Comparison of ENCODE assay signal across 8 mouse cellular contexts in genomic region chr8:110721606-110722413, GRCm38 (mm10). TPM values are rescaled to one million over a fixed set of nuclear protein-coding genes. Genes with fewer than 3 reads are reported as not detected.
DNase-seq lines count a peak whose midpoint lies in the region; ATAC-seq and TF ChIP-seq lines count a peak whose summit lies in the region.

No protein-coding gene starts in this region.

- H3K27ac ChIP-seq in bone marrow, adult 2 months (ENCODE audit: control insufficient read depth, insufficient read depth, low read depth, low read length, poor library complexity), result peak overlapping the region; percentile 21; the same call in 1 of the 2 replicates
- H3K27ac ChIP-seq in forebrain, postnatal 0 days (ENCODE audit: low read depth, low read length), result peak overlapping the region; percentile 93
- H3K27ac ChIP-seq in kidney, postnatal 0 days, result peak overlapping the region; percentile 95
- peak overlapping the region; percentile 90 for H3K27ac ChIP-seq in midbrain, embryonic 12.5 days (replicated peaks)

- no peak for DNase-seq in lung, adult 2 months
- no peak for DNase-seq in lung, adult 18-20 months
- peak; percentile 61 for DNase-seq in forebrain, postnatal 0 days
- peak; percentile 63 for DNase-seq in kidney, postnatal 0 days (ENCODE audit: low spot score)
- DNase-seq in right cerebral cortex, postnatal 25 days, result no peak

- H3K36me3 ChIP-seq in forebrain, postnatal 0 days (ENCODE audit: insufficient read depth), result peaks cover 12% of the 10 kb centered on the region
- no peaks in the 10 kb centered on the region for H3K36me3 ChIP-seq in kidney, postnatal 0 days (ENCODE audit: insufficient read depth, low read length)
- 0 out of 2 replicates have a peak, but pooled peaks cover 4% of the 10 kb centered on the region for H3K36me3 ChIP-seq in midbrain, embryonic 12.5 days

- H3K27me3 ChIP-seq in forebrain, postnatal 0 days (ENCODE audit: insufficient read depth, low read length), result no peaks in the 10 kb centered on the region
- no peaks in the 10 kb centered on the region for H3K27me3 ChIP-seq in kidney, postnatal 0 days (ENCODE audit: insufficient read depth, low read length)
- no peaks in the 10 kb centered on the region for H3K27me3 ChIP-seq in midbrain, embryonic 12.5 days

- TF ChIP-seq POLR2A in lung, adult 2 months (IDR thresholded peaks at IDR 0.05; ENCODE audit: borderline replicate concordance, extremely low read depth, low read depth, low read length), result no peak
- no peak for TF ChIP-seq POLR2A in bone marrow, adult 2 months (IDR thresholded peaks at IDR 0.05; ENCODE audit: borderline replicate concordance, control insufficient read depth, low read depth, low read length)

- no peaks in the 10 kb centered on the region for H3K9me3 ChIP-seq in forebrain, postnatal 0 days (ENCODE audit: low read length)
- H3K9me3 ChIP-seq in kidney, postnatal 0 days (replicated peaks; ENCODE audit: low read length), result no peaks in the 10 kb centered on the region
- H3K9me3 ChIP-seq in midbrain, embryonic 12.5 days, result no peaks in the 10 kb centered on the region

- WGBS in lung, adult 2 months, result 2% methylated on average over 53 of the region's 59 CpGs
- 6% methylated on average over 59 of the region's 59 CpGs for WGBS in bone marrow, adult 2 months
- WGBS in forebrain, postnatal 0 days, result under 1% methylated on average over 44 of the region's 59 CpGs
- under 1% methylated on average over 40 of the region's 59 CpGs for WGBS in kidney, postnatal 0 days
- under 1% methylated on average over 46 of the region's 59 CpGs for WGBS in midbrain, embryonic 12.5 days

- peak overlapping the region; percentile 90 for H3K4me3 ChIP-seq in lung, adult 2 months (replicated peaks; ENCODE audit: extremely low read depth, low read depth, low read length)
- peak overlapping the region; percentile 34 for H3K4me3 ChIP-seq in bone marrow, adult 2 months (replicated peaks; ENCODE audit: control insufficient read depth, low read depth, low read length)
- H3K4me3 ChIP-seq in forebrain, postnatal 0 days (ENCODE audit: low read depth, low read length), result peak overlapping the region; percentile 89
- peak overlapping the region; percentile 69 for H3K4me3 ChIP-seq in kidney, postnatal 0 days (replicated peaks; ENCODE audit: low read depth, low read length)
- H3K4me3 ChIP-seq in midbrain, embryonic 12.5 days, result peak overlapping the region; percentile 77

- H3K4me2 ChIP-seq in forebrain, postnatal 0 days (ENCODE audit: low read depth), result peak overlapping the region; percentile 64
- peak overlapping the region; percentile 81 for H3K4me2 ChIP-seq in kidney, postnatal 0 days (ENCODE audit: low read length)
- H3K4me2 ChIP-seq in midbrain, embryonic 12.5 days (replicated peaks), result peak overlapping the region; percentile 77

- H3K9ac ChIP-seq in forebrain, postnatal 0 days, result peak overlapping the region; percentile 99
- peak overlapping the region; percentile 86 for H3K9ac ChIP-seq in kidney, postnatal 0 days (ENCODE audit: low read depth, low read length)
- peak overlapping the region; percentile 92 for H3K9ac ChIP-seq in midbrain, embryonic 12.5 days (replicated peaks)

- peaks cover 29% of the 10 kb centered on the region for H3K4me1 ChIP-seq in lung, adult 2 months (ENCODE audit: control insufficient read depth, insufficient read depth, low read length)
- no peaks in the 10 kb centered on the region for H3K4me1 ChIP-seq in bone marrow, adult 2 months (ENCODE audit: control insufficient read depth, insufficient read depth, low read length)
- peaks cover 41% of the 10 kb centered on the region for H3K4me1 ChIP-seq in forebrain, postnatal 0 days (ENCODE audit: insufficient read depth)
- H3K4me1 ChIP-seq in kidney, postnatal 0 days (replicated peaks; ENCODE audit: insufficient read depth, low read length), result peaks cover 68% of the 10 kb centered on the region
- peaks cover 64% of the 10 kb centered on the region for H3K4me1 ChIP-seq in midbrain, embryonic 12.5 days

- peak; percentile 64 for ATAC-seq in forebrain, postnatal 0 days
- ATAC-seq in kidney, postnatal 0 days (replicated peaks; ENCODE audit: low FRiP score, low read depth), result peak; percentile 55
- peak; percentile 75 for ATAC-seq in midbrain, embryonic 12.5 days (ENCODE audit: low FRiP score, low read depth)
- ATAC-seq in monocyte, adult 5-6 weeks (replicated peaks; ENCODE audit: insufficient number of reproducible peaks, low FRiP score, low TSS enrichment, poor library complexity, severe bottlenecking), result no peak

- no peak for TF ChIP-seq CTCF in lung, adult 2 months (IDR thresholded peaks at IDR 0.05; ENCODE audit: insufficient read depth, low read length)
- no peak for TF ChIP-seq CTCF in bone marrow, adult 2 months (IDR thresholded peaks at IDR 0.05; ENCODE audit: control insufficient read depth, insufficient read depth, low read length)
- TF ChIP-seq CTCF in forebrain, postnatal 0 days (IDR thresholded peaks at IDR 0.05; ENCODE audit: low read depth), result no peak
- TF ChIP-seq CTCF in kidney, postnatal 0 days (IDR thresholded peaks at IDR 0.05; ENCODE audit: low read depth), result no peak

RNA-seq across cellular contexts. Expression of gene Mtss1l, which starts 0.5 kb away (rescaled TPM):
- polyA plus RNA-seq in lung, adult 2 months (2012; rRNA removed), result 120 and 125 TPM in 2 replicates
- 5.8 and 7.6 TPM in 2 replicates for polyA plus RNA-seq in bone marrow, adult 2 months (2011; ENCODE audit: insufficient read depth, insufficient read length, low replicate concordance, missing spikeins)
- total RNA-seq in forebrain, postnatal 0 days (2014; rRNA removed), result 55.2 and 71.1 TPM in 2 replicates
- polyA plus RNA-seq in forebrain, postnatal 0 days (2015; fragmentation: Nextera tagmentation; extraction: Ambion mirVana), result 42.2 and 49.0 TPM in 2 replicates
- polyA plus RNA-seq in kidney, postnatal 0 days (2015; fragmentation: Nextera tagmentation; extraction: Ambion mirVana), result 8.7 and 12.4 TPM in 2 replicates
- 10.5 and 10.6 TPM in 2 replicates for polyA plus RNA-seq in midbrain, embryonic 12.5 days (2016; fragmentation: Nextera tagmentation; extraction: Ambion mirVana)
- 0.32 to 1.2 TPM (median 1.1 TPM) in 3 replicates for total RNA-seq in monocyte, adult 5-6 weeks (2017)

Comparison
In these comparisons a context has a peak if more than half of its experiments do, and no peak if none do; other contexts are left out.
1. DNase-seq: peak in forebrain, postnatal 0 days (single experiment) and kidney, postnatal 0 days (single experiment); none in lung, adult 2 months (single experiment), lung, adult 18-20 months (0 of 2) and right cerebral cortex, postnatal 25 days (single experiment).
2. H3K4me3 ChIP-seq: peak in every context shown above with its lines; median percentile 90 in lung, adult 2 months; 89 in forebrain, postnatal 0 days; 77 in midbrain, embryonic 12.5 days; 69 in kidney, postnatal 0 days; 34 in bone marrow, adult 2 months.
3. H3K27ac ChIP-seq: peak in every context shown above with its lines; median percentile 95 in kidney, postnatal 0 days; 93 in forebrain, postnatal 0 days; 90 in midbrain, embryonic 12.5 days; 21 in bone marrow, adult 2 months.
4. Peak in every context shown above with its lines, with median percentiles within 50 percentile points of each other: H3K4me2 ChIP-seq and H3K9ac ChIP-seq.